Mouse (Mus musculus) midbrain, embryonic 11.5 days (tissue): ENCODE results near the gene Shroom1. TPM values are rescaled to one million over a fixed set of nuclear protein-coding genes. Genes with fewer than 3 reads are reported as not detected.
A peak's percentile ranks its signal among the peaks of the same experiment; 100 is the strongest.

Experiments used
- ATAC-seq: fragments of 200-750 bp; cut with Nextera tagmentation; 2 replicates; pipeline ENCODE4 v1.8.0; 2017; ENCODE audit warnings: moderate TSS enrichment, moderate library complexity; ENCODE audit not compliant: low FRiP score
- DNase-seq: peaks from one replicate; pipeline ENCODE4 v3.0.0; 2015; ENCODE audit warnings: low spot score; ENCODE audit errors: missing footprints
- H3K27ac ChIP-seq: fragments of 300-500 bp; sonication (generic); 2 replicates; pipeline ENCODE4 v1.5.1; 2014; ENCODE audit warnings: low read depth, low read length
- H3K27me3 ChIP-seq: fragments of 300-500 bp; sonication (generic); 2 replicates; pipeline ENCODE4 v1.6.1; 2014; ENCODE audit warnings: mild to moderate bottlenecking, low read length, moderate library complexity, mixed read lengths; ENCODE audit not compliant: control insufficient read depth, insufficient read depth
- H3K36me3 ChIP-seq: fragments of 300-500 bp; sonication (generic); 2 replicates; pipeline ENCODE4 v1.6.1; 2014; ENCODE audit warnings: mild to moderate bottlenecking, low read length, moderate library complexity, mixed read lengths; ENCODE audit not compliant: control insufficient read depth, insufficient read depth
- H3K4me1 ChIP-seq: fragments of 300-500 bp; sonication (generic); 2 replicates; pipeline ENCODE4 v1.6.1; 2014; ENCODE audit warnings: low read length; ENCODE audit not compliant: control insufficient read depth, insufficient read depth
- H3K4me2 ChIP-seq: fragments of 300-500 bp; sonication (generic); 2 replicates; pipeline ENCODE4 v1.6.1; 2014; ENCODE audit warnings: mild to moderate bottlenecking, moderate library complexity
- H3K4me3 ChIP-seq: fragments of 300-500 bp; sonication (generic); 2 replicates; pipeline ENCODE4 v1.5.1; 2014; ENCODE audit warnings: low read depth, low read length
- H3K9ac ChIP-seq: fragments of 300-500 bp; sonication (generic); 2 replicates; pipeline ENCODE4 v1.6.1; 2014; ENCODE audit warnings: low read length
- H3K9me3 ChIP-seq: fragments of 300-500 bp; sonication (generic); 2 replicates; pipeline ENCODE4 v1.6.1; 2016; ENCODE audit warnings: low read length; ENCODE audit not compliant: control insufficient read depth
- WGBS: fragments of 180-500 bp; shearing (Covaris S2); extraction: QIAGEN DNeasy Blood & Tissue Kit; methylation state at CpG from one replicate; pipeline ENCODE4 v1.1.7; 2014; 5-methylcytosine and 5-hydroxymethylcytosine counted together
- polyA plus RNA-seq: library from polyadenylated mRNA; unstranded; fragments of >200 nt; fragmentation: Nextera tagmentation; extraction: Ambion mirVana; gene quantifications from 2 replicates; pipeline ENCODE4 v1.2.1, GENCODE M21; 2014

Shroom1 gene
- polyA plus RNA-seq, 1 experiment from 2014 or later: 1.6 TPM

- Histone ChIP-seq H3K27me3 (peaks cover 23% of the 10 kb centered on the region), H3K4me1 (peaks cover 22% of the 10 kb centered on the region), H3K4me3 (no peak overlapping the region), H3K27ac (peak overlapping the region; percentile 35; the same call in 1 of the 2 replicates), H3K4me2 (no peak overlapping the region), H3K9ac (no peak overlapping the region), H3K9me3 (no peaks in the 10 kb centered on the region), H3K36me3 (no peaks in the 10 kb centered on the region)
- DNase-seq (no peak), ATAC-seq (no peak)
- 20% methylated on average over 6 of the region's 6 CpGs for WGBS
Measured at GRCm38 (mm10) chr11:53495417-53495816, 38.4 kb downstream of the Shroom1 start.

GRCm38 (mm10) chr11:53496946-53497345, 39.9 kb downstream of the Shroom1 start:
- no peak for ATAC-seq
- peaks cover 18% of the 10 kb centered on the region for H3K4me1 ChIP-seq
- peaks cover 28% of the 10 kb centered on the region for H3K27me3 ChIP-seq
- H3K36me3 ChIP-seq: no peaks in the 10 kb centered on the region
- H3K4me3 ChIP-seq: no peak overlapping the region
- H3K9me3 ChIP-seq: no peaks in the 10 kb centered on the region
- DNase-seq: no peak
- 80% methylated on average over 6 of the region's 6 CpGs for WGBS
- H3K27ac ChIP-seq: no peak overlapping the region
- H3K9ac ChIP-seq: no peak overlapping the region
- H3K4me2 ChIP-seq: no peak overlapping the region

DNA sequence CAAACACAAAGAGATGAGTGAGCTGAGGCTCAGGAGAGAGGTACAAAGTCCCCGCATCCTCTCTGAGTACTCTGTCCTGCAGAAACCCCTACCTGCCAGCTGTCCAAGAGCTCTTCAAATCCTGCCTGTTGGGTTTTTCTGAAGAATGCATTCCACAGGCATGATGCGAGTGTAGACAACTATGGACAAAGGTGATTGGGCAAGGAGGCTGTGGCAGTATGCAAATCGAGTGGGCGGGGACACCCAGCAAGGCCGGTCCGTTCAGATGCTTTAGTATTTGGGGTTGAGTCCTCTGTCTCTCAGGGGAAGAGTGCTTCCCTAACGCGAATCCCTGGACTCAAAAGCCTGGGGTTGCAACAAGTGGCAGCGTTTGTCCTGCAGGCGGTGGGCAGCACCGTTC, 43.6 kb downstream of the Shroom1 start:
- H3K4me3 ChIP-seq: no peak overlapping the region
- H3K27ac ChIP-seq: no peak overlapping the region
- peaks cover 28% of the 10 kb centered on the region for H3K27me3 ChIP-seq

DNA sequence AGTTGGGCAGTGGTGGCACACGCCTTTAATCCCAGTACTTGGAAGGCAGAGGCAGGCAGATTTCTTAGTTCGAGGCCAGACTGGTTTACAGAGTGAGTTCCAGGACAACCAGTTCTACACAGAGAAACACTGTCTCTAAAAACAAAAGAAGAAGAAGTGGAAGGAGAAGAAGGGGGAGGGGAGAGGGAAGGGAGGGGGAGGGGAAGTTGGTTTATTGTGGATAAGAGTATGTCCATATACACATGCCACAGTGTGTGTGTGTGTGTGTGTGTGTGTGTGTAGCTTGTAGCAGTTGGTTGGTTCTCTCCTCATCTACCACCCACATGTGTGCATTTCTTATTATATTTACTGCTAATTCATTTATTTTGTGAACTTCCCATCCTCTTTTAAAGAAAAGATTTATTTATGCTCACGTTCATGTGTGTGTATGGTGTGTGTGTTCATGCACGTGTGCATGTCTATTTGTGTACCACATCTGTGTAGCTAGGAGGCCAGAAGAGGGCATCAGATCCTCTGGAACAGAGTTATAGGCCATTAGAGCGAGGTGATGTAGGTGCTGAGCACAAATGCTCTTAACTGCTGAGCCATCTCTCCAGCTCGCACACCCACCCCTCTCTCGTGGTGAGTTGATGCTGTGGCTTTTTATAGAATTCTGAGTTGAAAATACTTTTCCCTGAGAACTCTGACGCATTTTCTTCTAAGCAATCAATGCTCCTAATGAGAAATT, 45.2 kb downstream of the Shroom1 start:
- peaks cover 3% of the 10 kb centered on the region; the same call in 1 of the 2 replicates for H3K4me1 ChIP-seq
- no peaks in the 10 kb centered on the region for H3K9me3 ChIP-seq
- 84% methylated on average over 8 of the region's 8 CpGs for WGBS
- H3K27ac ChIP-seq: no peak overlapping the region
- no peaks in the 10 kb centered on the region for H3K36me3 ChIP-seq
- H3K9ac ChIP-seq: no peak overlapping the region
- H3K4me2 ChIP-seq: no peak overlapping the region
- ATAC-seq: no peak
- DNase-seq: peak; percentile 75
- no peak overlapping the region for H3K4me3 ChIP-seq
- peaks cover 20% of the 10 kb centered on the region for H3K27me3 ChIP-seq

More for the DNA sequence above, 43.6 kb downstream of the Shroom1 start:
- WGBS: 9% methylated on average over 11 of the region's 11 CpGs
- H3K9me3 ChIP-seq: no peaks in the 10 kb centered on the region
- no peak overlapping the region for H3K9ac ChIP-seq
- H3K36me3 ChIP-seq: no peaks in the 10 kb centered on the region
- DNase-seq: peak; percentile 86
- H3K4me2 ChIP-seq: no peak overlapping the region
- no peak for ATAC-seq
- peaks cover 4% of the 10 kb centered on the region; the same call in 1 of the 2 replicates for H3K4me1 ChIP-seq

- 83% methylated on average over 5 of the region's 5 CpGs for WGBS
- no peak overlapping the region for H3K4me3 ChIP-seq
- H3K36me3 ChIP-seq: no peaks in the 10 kb centered on the region
- DNase-seq (no peak), ATAC-seq (no peak)
- peaks cover 15% of the 10 kb centered on the region for H3K27me3 ChIP-seq
- no peak overlapping the region for H3K9ac ChIP-seq
- H3K9me3 ChIP-seq: no peaks in the 10 kb centered on the region
- H3K4me2 ChIP-seq: no peak overlapping the region
- no peak overlapping the region for H3K27ac ChIP-seq
- H3K4me1 ChIP-seq: peaks cover 3% of the 10 kb centered on the region; the same call in 1 of the 2 replicates
Measured at GRCm38 (mm10) chr11:53503738-53504137, 46.7 kb downstream of the Shroom1 start.

- ATAC-seq (no peak), DNase-seq (no peak)
- Histone ChIP-seq H3K27me3 (peaks cover 14% of the 10 kb centered on the region), H3K36me3 (no peaks in the 10 kb centered on the region), H3K9ac (no peak overlapping the region), H3K4me3 (no peak overlapping the region), H3K4me1 (peaks cover 3% of the 10 kb centered on the region; the same call in 1 of the 2 replicates), H3K4me2 (no peak overlapping the region), H3K27ac (no peak overlapping the region), H3K9me3 (no peaks in the 10 kb centered on the region)
- WGBS: 90% methylated on average over 8 of the region's 8 CpGs
Measured at GRCm38 (mm10) chr11:53504376-53504775, 47.4 kb downstream of the Shroom1 start.

GRCm38 (mm10) chr11:53505026-53505663, 48.1 kb downstream of the Shroom1 start:
- H3K36me3 ChIP-seq: no peaks in the 10 kb centered on the region
- ATAC-seq: no peak
- H3K27ac ChIP-seq: no peak overlapping the region
- DNase-seq: no peak
- H3K9ac ChIP-seq: no peak overlapping the region
- peaks cover 3% of the 10 kb centered on the region; the same call in 1 of the 2 replicates for H3K4me1 ChIP-seq
- H3K27me3 ChIP-seq: peaks cover 9% of the 10 kb centered on the region
- H3K4me3 ChIP-seq: no peak overlapping the region
- no peaks in the 10 kb centered on the region for H3K9me3 ChIP-seq
- WGBS: 74% methylated on average over 5 of the region's 5 CpGs
- no peak overlapping the region for H3K4me2 ChIP-seq

GRCm38 (mm10) chr11:53507098-53507805, 50.2 kb downstream of the Shroom1 start:
- WGBS: 90% methylated on average over 9 of the region's 9 CpGs
- no peak for DNase-seq
- ATAC-seq: no peak
- Histone ChIP-seq H3K4me1 (no peaks in the 10 kb centered on the region), H3K4me2 (no peak overlapping the region), H3K4me3 (no peak overlapping the region), H3K9me3 (no peaks in the 10 kb centered on the region), H3K9ac (no peak overlapping the region), H3K27me3 (no peaks in the 10 kb centered on the region), H3K36me3 (no peaks in the 10 kb centered on the region), H3K27ac (no peak overlapping the region)

GRCm38 (mm10) chr11:53508152-53508551, 51.1 kb downstream of the Shroom1 start:
- ATAC-seq (no peak), DNase-seq (no peak)
- H3K27ac ChIP-seq: no peak overlapping the region
- H3K4me3 ChIP-seq: no peak overlapping the region
- no peak overlapping the region for H3K9ac ChIP-seq
- no peak overlapping the region for H3K4me2 ChIP-seq
- WGBS: 74% methylated on average over 7 of the region's 7 CpGs
- no peaks in the 10 kb centered on the region for H3K4me1 ChIP-seq
- no peaks in the 10 kb centered on the region for H3K27me3 ChIP-seq
- H3K36me3 ChIP-seq: no peaks in the 10 kb centered on the region
- no peaks in the 10 kb centered on the region for H3K9me3 ChIP-seq
